Mouse (Mus musculus) urinary bladder, postnatal 14 days (tissue): ENCODE measurements around the gene Serpinb1c.
"Not testable (repeated sequence)": the region's sequence is repeated elsewhere in the genome, so short reads cannot be mapped to it uniquely, and the experiment has no call there.

Experiments
- DNase-seq: peaks from one replicate; pipeline ENCODE4 v3.0.0; 2021; ENCODE audit warnings: low spot score

Gene Serpinb1c

DNA sequence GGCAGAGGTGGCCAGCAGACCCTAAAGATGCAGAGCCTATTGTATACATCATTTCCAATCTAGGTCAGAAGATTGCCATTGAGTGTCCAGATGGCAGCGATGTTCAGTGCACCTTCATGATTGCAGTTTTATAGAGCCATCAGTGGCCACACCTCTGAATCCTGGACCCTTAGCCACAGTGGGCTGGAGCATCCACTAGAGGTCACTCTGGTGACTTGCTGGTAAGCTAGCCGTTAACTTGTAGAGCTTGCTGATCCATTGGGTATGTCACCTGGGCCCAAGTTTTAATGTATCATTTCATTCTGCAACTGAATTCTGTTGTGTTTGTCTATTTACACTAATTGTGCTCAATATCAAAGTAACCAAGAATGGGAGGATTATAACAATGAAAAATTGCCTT, 32.4 kb downstream of the Serpinb1c start:
- DNase-seq, result no peak

GRCm38 (mm10) chr13:32864529-32864928, 33.5 kb downstream of the Serpinb1c start:
- DNase-seq, result not testable (repeated sequence)

DNA sequence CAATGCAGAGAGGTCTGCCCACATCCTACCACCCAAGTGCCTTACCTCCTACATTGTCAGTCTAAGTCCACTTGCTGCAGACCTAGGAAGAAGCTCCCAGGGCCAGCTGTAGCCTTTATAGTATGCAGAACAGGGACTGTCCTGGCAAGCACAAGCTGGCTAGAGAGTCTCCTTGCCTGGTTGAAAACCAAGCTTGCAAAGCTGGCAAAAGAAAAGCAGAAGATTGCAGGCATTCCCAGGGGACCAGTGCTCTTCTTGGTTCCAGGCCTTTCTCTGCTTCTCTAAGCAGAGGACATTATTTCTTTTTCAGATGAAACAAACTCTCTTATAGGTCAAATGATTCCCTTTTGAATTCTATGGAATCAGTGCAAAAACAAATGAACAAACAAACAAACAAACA, 34.6 kb downstream of the Serpinb1c start:
- DNase-seq, result no peak

DNA sequence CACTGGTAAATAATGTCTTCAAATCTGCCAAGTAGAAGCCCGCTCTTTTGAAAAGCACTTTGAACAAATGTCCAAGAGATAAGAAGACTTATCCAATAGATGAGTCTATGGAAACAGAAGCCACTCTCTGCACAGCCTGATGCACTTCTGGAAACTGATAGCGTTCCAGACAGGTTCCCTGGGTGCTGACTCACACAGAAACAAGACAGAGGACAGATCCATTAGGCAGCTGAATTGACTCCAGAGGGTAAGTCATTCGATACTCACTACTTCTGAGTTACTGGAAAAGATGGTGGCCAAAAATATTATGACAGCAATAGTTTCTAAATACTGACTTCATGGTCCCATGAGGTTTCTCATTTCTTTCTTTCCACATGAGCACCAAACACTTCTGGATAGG, 37.2 kb downstream of the Serpinb1c start:
- no peak for DNase-seq

- DNase-seq, result no peak
Observed at GRCm38 (mm10) chr13:32853073-32853472, 44.9 kb downstream of the Serpinb1c start.

- no peak for DNase-seq
Observed at GRCm38 (mm10) chr13:32852539-32852938, 45.5 kb downstream of the Serpinb1c start.

- peak; percentile 35 for DNase-seq
Observed at GRCm38 (mm10) chr13:32851967-32852366, 46.0 kb downstream of the Serpinb1c start.

DNA sequence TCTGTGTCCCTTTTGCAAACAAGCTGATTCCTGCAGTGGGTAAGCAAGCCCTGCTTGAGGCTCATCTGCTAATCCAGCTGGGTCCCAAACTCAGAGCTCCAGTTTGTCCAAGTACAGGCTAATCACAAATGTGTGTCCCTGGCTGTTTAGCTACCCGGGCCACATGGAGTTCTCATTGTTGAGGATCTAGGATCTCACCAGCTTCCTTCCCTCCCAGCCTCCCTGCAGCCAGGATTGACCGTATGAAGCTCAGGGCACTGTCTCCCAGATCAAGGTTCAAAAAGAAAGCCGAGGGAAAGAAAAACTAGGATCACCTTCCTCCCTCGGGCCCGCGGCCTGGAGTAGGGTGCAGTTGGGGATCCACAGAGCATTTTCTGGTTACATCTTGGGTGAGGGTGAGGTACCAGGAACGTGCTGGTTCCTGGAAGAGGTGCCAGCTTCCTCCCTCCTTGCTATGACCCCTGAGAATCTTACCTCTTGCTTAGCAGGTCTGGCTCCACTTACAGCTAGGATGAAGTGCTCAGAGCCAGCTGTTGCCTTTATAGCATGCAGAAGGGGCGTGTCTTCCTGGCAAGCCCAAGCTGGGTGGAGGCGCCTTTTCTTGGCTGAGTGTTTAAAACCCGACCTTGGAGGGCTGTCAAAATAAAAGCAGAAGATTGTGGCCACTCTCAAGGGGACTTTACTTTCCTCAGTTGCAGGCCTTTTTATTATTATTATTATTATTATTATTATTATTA, 47.2 kb downstream of the Serpinb1c start, which contains the start of gene Serpinb1a:
Gene Serpinb1a (minus strand): TSS at position 518 of the 737 bp plus-strand sequence.
- peak; percentile 69 for DNase-seq

DNA sequence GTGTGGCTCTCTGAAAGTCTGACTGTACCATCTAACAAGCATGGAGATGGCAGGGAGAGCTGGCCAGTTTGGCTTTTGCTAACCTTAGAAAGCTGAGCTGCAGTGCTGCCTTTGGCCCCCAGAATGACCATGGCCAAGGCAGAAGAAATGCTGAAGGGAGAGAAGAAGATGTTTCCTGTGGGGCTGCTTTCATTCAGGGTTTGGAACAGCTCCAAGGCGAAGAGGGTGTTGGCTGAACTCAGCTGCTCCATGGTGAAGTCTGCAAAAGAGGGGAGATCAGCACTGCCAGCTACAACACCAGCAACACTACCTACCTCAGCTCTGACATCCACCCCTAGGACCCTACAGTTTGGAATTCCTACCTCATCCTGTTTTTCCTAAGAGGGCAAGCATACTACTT, 47.9 kb downstream of the Serpinb1c start:
- no peak for DNase-seq

- no peak for DNase-seq
Observed at GRCm38 (mm10) chr13:32849531-32850123, 48.4 kb downstream of the Serpinb1c start.

- DNase-seq, result no peak
Observed at GRCm38 (mm10) chr13:32849092-32849491, 48.9 kb downstream of the Serpinb1c start.

DNA sequence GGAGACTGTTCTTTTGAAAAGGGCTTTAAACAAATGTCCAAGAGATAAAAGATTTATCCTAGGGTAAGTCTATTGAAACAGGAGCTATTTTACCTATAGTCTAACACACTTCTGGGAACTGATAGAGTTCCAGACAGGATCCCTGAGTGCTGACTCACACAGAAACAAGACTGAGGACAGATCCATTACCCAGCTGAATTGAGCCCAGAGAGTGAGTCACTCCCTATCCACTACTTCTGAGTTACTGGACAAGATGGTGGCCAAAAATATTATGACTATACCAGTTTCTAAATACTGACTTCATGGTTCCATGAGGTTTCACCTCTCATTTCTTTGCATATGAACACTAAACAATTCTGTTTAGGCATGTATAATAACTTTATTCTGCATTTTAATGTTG, 51.8 kb downstream of the Serpinb1c start:
- no peak for DNase-seq

DNA sequence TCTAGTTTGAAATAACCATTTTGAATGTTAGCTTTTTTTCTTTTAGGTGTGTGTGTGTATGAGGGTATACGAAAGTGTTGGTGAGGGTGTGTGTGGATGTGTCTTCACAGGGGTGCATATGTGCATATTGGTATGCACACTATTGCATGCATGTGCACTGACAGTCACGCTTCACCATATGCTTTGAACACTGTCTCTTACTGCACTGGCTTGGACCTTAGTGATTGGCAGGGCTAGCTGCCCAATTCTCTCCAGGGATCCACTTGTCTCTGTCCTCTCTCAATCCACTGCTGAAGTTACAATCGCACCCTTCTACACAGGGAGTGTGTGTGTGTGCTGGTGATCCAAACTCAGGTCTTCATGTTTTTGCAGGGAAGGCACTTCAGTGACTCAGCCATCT, 56.7 kb downstream of the Serpinb1c start:
- DNase-seq, result no peak

DNA sequence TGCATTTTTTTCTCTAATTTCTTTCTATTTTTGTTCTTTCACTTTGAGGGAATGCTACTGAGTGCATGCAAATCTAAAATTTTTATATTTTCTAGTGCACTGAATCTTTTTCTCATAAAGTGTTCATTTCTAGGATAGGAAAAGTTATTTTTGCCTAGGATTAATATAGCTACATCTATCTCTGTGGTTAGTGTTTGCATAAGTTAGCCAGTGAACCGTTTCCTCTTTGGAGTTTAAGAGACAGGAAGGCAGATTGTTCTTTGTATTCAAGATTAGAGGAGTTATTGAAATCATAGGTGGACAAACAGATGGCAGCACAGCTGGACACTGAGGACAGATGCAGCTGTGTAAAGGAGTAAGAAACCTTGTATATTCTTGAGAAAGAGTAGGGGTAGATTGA, 58.7 kb downstream of the Serpinb1c start:
- DNase-seq, result no peak

DNA sequence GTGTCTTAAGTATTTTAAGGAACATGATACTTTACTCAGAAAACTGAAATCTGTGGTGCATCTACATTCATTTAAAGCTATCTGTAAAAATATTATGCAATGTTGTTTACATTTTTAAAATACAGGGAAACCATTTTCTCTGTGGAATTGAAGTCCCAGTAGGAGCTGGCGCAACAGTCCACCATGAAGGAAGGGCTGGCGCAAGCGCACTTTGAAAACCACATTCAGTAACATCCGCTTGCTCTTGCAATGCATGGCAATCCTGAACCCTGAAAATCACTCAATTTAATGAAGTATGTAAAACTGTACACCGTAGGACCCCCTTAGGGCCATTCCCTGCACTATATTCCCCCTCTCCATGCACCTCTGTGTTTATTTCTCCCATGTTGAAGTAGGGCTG, 63.5 kb downstream of the Serpinb1c start:
- no peak for DNase-seq

DNA sequence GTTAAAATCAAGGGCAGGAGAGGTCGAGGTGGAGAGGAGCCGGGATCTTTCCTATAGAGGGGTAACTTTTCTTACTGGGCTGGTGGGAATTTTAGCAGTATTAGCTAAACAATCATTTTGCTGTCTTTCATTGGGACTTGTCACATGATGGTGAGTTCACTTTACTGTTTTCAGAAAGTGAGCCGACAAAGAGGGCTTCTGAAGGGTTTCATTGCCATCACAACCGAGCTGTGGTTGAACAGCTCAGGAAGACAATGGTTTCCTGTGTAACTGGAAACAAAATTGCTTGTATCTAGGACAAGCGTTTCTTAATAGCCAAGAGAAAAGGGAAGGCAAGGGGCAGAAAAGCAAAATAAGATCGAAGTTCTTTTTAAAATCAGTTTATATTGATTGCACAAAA, 64.8 kb downstream of the Serpinb1c start:
- no peak for DNase-seq

DNA sequence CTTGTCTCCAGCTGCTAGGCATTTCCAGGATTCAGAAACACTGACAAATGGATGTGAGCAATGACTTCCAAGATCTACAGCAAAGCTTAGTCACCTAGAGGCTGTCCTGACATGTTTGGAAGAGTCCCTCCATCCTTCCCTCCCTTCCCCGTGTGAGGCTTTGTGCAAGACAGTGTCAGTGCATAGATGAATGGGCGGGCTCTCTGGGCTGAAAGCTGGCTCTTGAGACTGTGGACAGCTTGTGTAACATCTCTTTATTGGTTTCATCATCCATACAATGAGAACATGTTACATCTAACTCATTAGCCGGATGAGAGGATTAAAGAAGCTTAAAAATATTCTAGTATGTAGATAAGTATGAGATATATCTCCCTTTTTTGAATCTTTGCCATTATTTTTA, 65.2 kb downstream of the Serpinb1c start:
- DNase-seq, result no peak

GRCm38 (mm10) chr13:32831505-32832273, 66.3 kb downstream of the Serpinb1c start:
- no peak for DNase-seq
